Mouse (Mus musculus) adrenal gland, adult (tissue): ENCODE measurements at regions not wholly inside any gene's neighbourhood (a gene's known extent, or its start where the extent isn't known, plus 50 kb on each side); places are given as distances from the start of the nearest gene placed in this dataset.

Experiments used
- DNase-seq, 2 experiments: peaks; one replicate each; pipeline ENCODE4 v3.0.0; 2022 to 2023; ENCODE audit warnings: low spot score in 1 of 2; ENCODE audit not compliant: inconsistent age in 2 of 2

DNA sequence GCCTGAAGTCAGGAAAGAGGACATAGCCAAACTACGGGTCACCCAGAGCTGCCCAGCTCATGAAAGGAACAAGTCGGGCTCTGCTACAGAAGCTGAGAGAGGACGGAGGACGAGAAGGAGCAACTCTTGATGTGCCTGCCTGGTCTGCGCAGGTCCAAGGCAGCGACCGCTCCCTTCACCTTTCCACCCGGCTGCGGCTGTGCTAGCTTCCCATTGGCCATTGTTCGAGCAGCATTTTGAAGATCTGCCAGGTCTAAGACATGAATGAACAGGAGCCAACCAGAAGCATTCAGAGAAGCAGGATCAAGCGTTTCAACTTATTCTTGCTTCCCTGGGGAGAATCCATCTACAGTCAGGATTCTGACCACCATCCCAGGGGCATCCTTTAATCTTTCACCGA, 113.3 kb upstream of the Wnt4 start:
- DNase-seq = peak in 1 of 2 experiments; percentile 69

DNA sequence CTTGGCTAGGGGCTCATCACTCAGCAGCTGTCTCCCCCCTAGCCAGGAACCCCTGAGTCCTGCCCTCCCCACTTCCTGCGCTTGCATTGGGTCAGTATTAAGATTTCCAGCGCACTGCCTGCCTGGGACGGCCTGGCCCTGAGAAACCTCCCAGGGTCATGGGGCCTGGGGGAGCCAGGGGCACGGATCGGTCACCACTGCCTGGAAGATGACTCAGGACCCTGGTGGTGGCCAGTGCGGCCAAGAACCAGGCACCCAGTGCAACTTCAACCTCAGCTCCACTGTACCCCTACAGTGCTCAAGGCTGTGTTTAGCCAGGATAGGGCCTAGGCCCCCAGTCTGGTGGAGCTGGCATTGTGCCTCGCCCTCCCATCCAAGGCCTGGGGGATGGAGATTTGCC, 111.9 kb upstream of the Zbtb40 start:
- DNase-seq = peak; percentile 73 to 89

DNA sequence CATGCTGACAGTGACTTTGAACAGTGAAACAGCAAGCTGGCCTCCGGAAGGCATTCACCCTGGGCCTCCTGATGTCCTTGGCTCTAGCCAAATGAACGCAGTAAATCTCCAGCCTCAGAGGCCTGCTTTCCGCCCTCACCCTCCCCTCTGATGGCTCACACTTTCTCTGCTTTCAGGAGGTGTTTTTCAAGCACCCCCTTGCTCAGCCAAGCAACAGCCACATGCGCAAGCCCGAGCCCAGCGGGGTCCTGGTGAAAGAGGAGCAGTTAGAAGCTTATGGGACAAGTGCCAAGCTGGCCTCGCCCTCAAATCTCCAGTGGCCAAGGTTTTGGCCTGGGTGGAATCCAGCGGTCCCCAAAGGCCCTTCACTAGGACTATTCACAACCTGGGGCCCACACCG, 109.6 kb upstream of the Zbtb40 start:
- peak; percentile 67 to 92 for DNase-seq

DNA sequence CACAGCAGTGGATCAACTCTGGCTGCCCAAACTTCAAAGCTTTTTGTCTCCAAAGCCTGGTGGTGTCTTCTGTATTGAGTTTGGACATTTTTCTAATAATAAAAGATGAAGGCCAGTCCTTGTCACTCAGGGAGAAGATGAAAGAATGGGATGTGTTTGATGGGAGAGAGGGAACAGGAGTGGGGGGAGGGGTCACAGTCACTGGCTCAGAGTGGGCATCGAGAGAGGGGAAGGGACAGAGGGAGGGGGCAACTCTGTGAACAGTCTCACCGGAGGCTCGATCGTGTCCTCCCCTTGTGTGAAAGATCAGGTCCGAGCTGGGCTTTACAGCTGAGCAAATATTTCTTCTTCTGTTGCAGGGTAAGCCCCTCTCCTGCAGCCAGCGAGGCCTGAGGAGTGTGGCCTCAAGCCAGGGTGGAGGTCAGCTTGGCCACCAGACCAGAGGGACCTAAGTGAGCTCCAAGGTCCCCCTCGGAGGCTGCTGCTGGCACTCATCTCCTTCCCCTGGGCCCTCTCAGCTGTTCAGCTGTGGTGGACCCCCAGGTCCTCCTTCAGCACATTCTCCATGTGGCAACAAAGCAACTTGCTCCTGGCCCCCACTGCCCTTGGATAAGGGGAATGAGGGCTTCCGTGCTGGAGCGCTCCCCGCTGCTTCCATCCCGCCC, 108.0 kb upstream of the Zbtb40 start:
- peak; percentile 59 to 86 for DNase-seq

DNA sequence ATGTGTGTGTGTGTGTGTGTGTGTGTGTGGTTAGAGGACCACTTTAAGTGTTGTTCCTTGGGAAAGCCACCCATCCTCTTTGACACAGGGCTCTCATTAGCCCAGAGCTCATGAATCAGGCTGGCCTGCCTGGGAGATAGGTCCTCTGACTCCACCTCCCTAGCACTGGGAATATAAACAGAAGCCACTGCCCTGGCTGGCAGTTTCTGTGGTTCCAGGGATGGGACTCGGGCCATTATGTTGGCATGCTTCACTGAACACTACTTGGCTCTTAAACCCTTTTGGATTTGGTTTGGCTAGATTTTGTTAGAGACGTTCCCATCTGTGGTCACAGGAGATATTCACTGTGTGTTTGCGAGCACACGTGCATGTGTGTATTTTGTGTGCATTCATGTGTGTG, 100.2 kb upstream of the Zbtb40 start:
- DNase-seq = no peak

DNA sequence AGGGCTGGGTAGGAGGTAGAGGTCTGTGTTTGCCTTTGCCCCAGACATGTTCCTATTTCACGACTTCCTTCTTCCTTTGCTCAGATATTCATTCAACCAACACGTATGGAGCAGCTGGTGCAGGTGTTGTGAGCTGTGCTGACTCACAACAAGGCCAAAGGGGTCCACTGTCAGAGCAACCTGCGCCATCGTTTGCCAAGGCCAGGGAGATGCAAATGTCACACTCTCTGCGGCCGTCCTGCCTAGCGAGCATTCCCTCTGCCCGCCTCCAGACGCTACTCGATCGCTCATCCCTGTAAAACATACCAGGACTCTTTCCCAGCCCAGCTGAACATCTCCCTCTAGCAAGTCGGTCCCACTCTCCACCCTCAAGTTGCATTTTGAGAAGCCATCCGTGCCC, 99.2 kb upstream of the Zbtb40 start:
- peak in 1 of 2 experiments; percentile 59 for DNase-seq

DNA sequence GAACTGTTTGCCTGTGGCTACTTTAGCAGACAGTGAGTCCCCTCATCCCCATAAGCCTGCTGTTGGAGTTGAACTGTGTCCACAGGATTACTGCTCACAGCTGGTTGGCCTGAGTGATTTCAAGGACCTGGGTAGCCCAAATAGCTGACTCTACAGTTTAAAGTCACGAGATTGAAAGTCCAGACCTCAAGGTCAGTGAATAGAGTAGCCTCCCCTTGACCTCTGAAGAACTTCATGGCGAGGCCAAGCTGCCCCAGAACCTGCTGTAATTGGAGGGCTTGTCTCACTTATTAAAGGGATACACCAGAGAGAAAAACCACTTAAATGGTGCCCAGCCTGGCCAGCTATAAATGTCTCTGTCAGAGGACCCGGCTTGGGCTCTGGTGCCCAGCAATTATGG, 97.7 kb upstream of the Zbtb40 start:
- DNase-seq = peak; percentile 46 to 77

DNA sequence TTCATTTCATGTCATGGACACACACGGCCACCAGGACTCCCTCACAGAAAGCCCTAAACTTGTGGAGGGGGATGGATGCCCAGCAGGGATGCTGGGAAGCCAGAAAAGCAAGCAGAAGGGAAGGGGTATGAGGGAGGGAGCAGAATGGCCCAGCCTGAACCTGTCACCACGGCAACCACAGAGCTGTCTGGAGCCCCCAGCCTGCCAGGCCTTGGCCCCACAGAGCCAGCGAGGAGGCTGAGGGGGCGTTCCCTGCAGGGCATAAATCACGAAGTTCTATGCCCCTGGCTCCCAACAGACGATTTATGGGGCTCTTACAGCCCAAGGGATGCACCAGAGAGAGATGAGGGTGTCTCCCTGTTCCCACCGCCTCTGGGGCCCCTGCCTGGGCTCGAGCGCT, 93.7 kb upstream of the Zbtb40 start:
- peak; percentile 61 to 80 for DNase-seq

DNA sequence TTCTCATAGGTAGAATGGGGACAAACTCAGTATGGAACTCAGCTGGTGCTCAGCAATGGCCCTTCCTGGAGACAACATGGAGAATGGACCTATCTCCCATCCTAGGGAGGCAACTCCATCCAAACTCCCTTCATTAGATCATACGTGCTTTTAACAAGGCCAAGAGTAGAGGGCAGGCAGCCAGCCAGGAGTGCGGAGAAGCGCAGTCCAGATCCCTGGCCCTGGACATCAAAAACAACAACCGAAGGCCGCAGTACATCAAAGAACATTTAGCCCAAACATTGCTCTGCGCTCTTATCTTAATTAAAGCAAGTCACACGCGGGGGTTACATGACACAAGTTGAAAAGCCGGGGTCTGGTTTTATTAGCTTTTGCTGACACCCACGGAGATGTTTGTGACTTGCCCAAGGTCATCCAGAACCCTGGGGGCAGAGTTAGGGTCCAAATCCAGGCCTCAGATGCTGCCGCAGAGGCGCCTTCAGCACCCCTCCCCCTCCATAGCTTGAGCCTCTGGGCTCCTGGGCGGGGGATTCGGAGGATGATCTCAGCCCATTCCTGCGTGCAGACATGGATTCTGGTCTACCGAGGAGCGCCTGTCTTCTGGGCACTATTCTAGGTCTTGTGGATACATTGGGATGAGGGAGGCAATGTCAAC, 90.6 kb upstream of the Zbtb40 start:
- peak; percentile 89 to 94 for DNase-seq

DNA sequence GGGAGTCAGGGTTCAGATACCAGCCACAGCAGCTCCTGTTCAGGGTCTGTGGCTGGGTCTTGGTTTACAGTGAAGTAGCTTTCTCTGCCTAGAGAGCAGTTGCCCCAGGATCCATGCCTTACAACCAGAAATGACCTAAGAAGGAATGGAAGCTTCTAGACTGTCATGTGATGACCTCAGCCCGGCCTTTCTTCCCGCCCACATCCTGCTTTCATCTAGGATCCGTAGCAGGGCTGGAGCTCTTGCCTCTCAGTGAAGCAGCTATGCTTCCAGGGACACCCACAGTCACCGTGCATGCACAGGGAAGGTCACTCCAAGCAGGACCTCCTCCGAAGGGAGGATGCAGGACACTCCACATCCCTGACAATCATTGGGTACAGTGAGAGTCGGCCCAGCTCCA, 89.5 kb upstream of the Zbtb40 start:
- DNase-seq = peak in 1 of 2 experiments; percentile 70

DNA sequence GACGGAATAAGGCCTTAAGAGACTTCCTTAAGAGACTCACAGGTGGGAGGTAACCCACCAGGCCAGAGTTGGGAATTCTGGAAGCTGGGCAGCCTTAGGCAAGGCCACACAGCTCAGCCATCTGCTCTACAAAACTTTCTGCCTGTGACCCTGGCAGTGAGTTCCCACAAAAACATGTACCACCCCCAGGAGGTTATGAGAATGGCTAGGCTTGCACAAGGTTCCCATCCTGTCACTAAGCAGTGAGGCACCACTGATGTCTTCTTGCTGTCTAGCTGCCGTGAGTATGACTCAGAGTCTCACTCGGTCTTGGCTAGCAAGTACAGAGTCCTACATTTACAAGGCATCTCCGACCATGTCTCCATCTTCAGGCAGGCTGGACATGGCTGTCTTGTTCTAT, 87.7 kb upstream of the Zbtb40 start:
- DNase-seq = peak in 1 of 2 experiments; percentile 75

DNA sequence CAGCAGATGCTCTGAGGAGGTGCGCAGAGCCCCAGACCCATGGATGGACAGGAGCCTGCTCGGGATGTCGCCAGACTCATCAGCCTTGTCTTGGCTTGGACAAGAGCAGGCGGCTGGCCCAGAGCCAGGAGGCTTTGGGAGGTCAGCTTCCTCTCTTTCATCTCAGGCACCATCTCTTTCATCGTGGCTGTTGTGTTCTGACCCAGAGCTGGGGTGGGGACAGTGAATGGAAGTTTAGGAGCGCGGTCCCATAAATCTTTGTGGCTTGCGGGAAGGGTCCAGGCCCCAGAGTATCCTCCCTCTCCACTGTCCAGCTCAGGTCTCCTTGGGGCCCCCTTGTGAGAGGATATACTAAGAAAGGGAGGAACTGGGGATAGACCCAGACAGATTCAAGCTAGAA, 87.2 kb upstream of the Zbtb40 start:
- peak; percentile 89 to 94 for DNase-seq

DNA sequence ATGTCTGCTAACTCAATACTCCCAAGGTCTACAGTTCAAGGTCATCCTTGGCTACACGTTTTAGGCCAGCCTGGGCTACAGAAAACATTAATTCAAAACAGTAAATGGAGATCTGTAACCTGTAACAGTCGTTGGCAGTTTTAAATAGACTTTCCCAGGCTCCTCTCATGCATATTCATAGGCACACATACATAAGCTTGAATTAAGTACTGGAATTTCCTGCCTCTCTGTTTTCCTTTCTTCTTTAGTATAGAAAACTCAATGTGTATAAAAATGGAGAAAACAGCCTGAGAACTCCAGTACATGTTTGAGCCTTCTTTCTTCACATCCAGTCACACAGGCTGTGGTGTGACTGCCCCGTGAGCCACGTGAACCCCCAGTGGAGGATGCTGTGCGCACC, 86.0 kb upstream of the Zbtb40 start:
- no peak for DNase-seq

DNA sequence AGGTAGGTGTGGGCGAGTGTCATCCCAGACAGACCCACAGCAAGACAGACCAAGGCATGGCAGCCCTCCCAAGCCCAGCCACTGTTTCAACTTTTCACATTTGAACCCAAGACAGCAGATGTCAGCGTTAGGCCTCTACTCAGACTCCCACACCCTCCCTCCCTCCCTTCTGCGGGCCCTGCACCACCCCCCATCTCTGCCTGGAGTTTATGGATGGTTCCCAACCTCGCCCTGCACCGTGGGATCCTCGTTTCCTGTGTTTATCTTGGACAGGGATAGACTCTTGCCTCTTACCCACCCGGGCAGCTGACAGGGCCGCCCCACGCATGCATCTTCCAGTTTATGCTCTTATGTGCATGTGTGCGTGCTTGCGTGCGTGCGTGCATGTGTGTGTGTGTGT, 85.2 kb upstream of the Zbtb40 start:
- peak in 1 of 2 experiments; percentile 65 for DNase-seq

DNA sequence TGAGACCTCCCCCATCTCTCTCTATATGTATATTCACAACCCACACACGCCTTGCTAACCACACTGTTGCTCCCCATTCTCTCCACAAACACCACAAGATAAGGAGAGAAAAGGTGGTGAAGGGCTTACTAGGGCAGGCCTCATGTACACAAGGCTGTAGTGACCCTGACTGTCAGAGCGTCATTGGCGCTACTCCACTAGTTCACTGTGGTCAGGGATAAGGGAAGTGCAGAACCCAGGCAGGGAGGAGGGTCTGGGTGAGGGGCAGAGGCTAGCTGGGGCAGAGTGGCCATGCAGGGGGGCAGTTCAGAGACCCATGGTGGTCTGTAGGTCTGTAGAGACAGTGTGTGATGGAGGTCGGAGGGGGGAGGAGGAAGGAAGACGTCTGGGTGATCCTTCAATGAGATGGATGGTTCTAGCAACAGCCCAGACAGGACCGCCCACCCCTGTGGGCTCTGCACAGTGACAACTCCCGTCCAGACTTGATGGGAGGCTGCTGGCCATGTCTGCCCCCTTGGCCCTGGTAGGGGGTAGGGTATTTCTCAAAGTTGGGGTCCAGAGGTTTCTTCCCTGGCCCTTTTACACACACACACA, 82.1 kb upstream of the Zbtb40 start:
- peak; percentile 46 to 87 for DNase-seq

DNA sequence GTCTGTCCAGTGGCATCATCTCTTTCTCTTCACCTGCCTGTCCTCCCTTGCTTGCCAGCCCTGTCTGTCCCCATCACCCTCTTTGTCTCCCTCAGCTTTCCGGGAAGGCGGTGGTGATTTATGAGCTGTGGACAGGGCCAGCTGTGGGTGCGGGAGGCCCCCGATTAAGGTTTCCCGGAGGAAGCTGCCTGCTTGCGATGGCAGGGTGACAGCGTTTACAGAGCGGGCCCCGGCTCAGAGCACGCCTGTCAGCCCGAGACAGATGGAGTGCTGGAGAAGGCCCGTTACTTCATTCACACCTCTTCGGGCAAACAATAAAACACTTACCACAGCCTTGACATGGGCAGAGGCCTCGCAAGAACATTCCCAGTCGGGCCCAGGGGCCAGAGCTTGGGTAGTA, 79.6 kb upstream of the Zbtb40 start:
- no peak for DNase-seq

DNA sequence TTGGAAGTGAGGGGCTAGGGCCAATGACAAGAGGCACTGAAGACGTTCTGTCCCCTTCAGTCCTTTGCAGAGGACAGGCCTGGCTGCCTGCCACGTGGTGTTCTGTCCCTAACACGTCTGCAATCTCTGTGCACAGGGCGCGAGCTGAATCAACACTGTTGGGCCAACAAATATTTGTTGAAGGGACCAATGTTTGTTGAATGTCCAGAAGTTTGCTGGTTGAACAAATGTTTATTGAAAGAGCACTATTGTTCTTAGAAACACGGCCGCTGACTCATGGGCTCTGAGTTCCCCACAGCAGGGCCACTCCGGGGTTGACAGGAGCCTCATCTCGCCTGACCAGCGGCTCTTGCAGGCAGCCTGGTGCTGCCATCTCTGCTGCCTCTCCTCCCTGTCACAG, 73.1 kb upstream of the Zbtb40 start:
- peak in 1 of 2 experiments; percentile 69 for DNase-seq

DNA sequence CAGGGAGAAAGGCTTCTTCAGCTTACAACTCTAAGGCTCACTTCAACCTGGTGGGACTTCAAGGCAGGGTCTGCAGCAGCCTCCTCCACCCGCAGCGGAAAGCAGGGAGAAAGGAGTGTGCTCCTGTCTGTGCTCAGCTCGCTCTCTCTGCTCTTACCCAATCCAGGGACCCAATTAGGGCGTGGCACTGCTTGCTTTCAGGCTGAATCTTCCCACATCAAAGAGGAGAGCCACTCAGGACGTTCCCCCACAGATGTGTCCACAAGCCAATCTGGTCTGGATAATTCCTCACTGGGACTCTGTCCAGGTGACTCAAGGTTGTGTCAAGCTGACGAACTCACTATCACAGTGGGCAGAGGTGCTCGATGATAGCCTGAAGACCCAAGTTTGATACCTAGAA, 72.0 kb upstream of the Zbtb40 start:
- peak; percentile 43 to 69 for DNase-seq

DNA sequence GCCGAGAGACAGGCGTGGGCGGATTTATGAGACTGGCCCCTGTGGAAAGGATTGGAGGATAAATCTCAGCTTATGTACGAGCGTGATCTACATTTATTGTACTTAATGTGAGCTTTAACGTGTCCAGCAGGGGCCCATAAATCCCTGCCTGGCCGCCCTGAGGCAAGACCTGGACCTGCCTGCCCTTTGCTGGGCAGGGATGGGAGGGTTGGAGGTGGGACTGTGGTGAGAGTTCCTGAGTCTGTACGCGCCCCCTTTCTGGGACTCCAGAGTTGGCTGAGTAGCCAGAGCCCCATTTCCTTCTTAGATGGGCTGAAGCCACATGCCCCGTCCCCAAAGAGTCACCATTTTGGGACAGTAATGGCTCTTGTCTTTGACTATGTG, 69.7 kb upstream of the Zbtb40 start:
- peak in 1 of 2 experiments; percentile 44 for DNase-seq

DNA sequence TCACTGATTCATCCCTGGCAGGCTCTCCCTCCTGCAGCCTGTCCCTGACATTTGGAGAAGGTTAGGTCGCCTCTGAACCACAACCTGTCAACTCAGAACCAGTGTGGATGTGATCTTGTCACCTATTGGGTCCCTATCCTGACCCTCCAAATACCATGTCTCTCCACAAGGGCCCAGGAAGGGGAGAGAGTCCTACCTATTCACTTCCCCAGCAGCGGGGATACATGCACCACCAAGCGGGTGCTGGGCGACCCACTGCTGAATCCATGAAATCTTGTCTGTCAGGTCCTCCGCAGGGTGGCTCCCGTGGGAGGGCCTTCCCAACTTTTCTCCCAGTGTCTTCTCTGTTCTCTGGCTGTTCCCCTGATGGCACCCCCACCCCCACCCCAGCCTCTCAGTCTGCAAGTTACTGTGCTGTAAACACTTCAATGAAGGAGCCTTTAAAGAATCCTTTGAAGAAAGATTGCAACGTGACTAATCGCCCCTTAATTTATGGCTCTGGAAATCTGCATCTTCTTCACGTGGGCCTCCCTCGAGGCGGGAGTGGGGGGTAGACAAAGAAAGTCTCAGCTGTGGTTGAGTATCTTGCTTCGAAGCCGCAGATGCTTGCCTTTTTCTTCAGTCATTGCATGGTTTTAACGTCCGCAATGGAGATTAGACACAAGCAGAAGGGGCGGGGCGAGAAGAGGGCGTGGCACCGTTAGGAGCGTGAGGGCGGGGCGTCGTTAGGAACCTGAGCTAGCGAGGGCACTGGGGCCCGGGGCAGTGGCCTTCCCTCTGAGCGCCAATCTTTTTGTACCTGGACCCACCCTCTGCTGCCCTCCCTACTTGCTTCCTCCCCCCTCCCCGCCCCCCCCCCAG, 69.1 kb upstream of the Zbtb40 start:
- peak; percentile 90 to 95 for DNase-seq

DNA sequence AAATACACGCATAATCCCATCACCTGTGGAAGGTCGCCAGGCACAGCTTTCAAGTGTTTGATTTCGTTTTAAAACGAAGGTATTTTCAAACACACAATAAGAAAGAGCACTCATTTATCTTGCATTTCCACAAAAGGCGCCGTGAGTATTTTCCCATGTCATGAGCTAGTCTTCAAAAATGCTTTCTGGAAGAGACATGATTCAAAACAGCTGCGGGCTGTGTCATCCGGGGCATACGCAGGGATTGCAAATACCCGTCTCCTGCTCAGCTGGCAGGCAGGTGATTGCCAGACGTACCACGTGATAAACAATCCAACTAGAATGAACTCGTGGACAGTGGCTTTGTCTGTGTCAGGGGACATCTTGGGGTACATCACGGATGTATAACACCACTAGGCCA, 66.5 kb upstream of the Zbtb40 start:
- DNase-seq = no peak

DNA sequence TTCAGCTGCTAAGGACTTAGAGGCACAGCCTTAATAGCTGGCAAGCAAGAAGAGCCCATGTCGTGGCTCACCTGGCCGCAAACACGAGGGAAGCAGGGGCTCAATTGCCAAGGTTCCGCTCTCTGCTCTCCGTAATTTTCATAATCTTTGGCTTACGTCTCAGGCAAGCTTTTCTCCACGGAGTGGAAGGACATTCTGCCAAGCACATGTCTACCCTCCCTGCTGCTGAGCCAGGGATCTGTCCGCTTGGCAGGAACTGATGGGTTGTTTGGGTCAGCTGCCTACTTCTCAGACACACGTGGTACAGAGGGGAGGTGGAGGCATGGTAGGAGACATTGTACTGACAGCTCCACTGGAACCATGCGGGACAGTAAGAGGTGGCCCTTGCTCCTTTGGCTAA, 61.7 kb upstream of the Zbtb40 start:
- no peak for DNase-seq
